Mouse (Mus musculus): ENCODE results near the gene Metrn. TPM values are rescaled to one million over a fixed set of nuclear protein-coding genes. Genes with fewer than 3 reads are reported as not detected.
A peak's percentile ranks its signal among the peaks of the same experiment; 100 is the strongest.

Metrn gene
- total RNA-seq, 1 experiment, result 46.1 TPM

GRCm38 (mm10) chr17:25835816-25836215 is 38.9 kb upstream of the Metrn start:
- in situ Hi-C loops (cut with MboI; ENCODE audit: low sequenced_read_pairs in 2 of 2, unreplicated experiment in 2 of 2), result no loop called here
- H3K9ac ChIP-seq (ENCODE audit: insufficient read depth, low read depth, low read length, poor library complexity, severe bottlenecking), result no peak overlapping the region
- no peak overlapping the region for H3K27ac ChIP-seq (ENCODE audit: insufficient read depth, low read depth, low read length, poor library complexity, severe bottlenecking)
- H3K9me3 ChIP-seq (ENCODE audit: control insufficient read depth, insufficient read depth, low read depth, low read length), result no peaks in the 10 kb centered on the region
- H3K4me3 ChIP-seq (ENCODE audit: insufficient read depth in 1 of 2, low read depth in 1 of 2, low read length in 2 of 2, poor library complexity in 1 of 2, severe bottlenecking in 1 of 2), result no peak overlapping the region
- TF ChIP-seq HCFC1 (IDR thresholded peaks at IDR 0.05; ENCODE audit: borderline replicate concordance, insufficient read depth, low read length) (no peak), MAFK (IDR thresholded peaks at IDR 0.05; ENCODE audit: insufficient read depth, low read depth, low read length) (no peak), CHD2 (IDR thresholded peaks at IDR 0.05; ENCODE audit: low read depth, low read length) (no peak), ZNF384 (IDR thresholded peaks at IDR 0.05; ENCODE audit: low read depth, low read length) (no peak), ZC3H11A (IDR thresholded peaks at IDR 0.05; ENCODE audit: borderline replicate concordance, low read depth, low read length) (no peak)
- H3K4me1 ChIP-seq (ENCODE audit: control insufficient read depth in 2 of 2, insufficient read depth in 2 of 2, low read length in 2 of 2, poor library complexity in 1 of 2), result peaks cover 2 to 26% of the 10 kb centered on the region in 2 experiments; a peak in 1 of 4 replicates
- DNase-seq (ENCODE audit: low read depth, low spot score), result no peak
- H3K36me3 ChIP-seq (ENCODE audit: control insufficient read depth, insufficient read depth, low read length, poor library complexity, severe bottlenecking), result peaks cover 51% of the 10 kb centered on the region

DNA sequence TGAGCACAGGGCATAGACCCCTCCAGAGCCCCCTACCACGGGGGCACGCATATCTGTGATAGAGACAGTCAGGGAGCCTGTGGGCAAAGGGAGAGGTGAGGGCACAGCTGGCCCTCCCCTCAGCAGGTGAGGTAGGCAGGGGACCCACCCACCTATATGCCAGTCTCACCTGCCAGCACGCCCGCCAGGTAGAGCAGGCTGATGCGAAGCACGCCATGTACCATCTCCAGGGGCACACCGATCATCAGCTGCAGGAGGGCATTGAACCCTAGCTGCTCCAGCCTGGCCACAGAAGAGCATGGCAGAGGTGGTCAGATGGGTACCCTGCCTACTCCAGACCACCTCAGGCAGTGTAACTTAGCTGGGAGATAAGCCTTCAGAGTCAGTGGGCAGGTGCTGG is 38.4 kb upstream of the Metrn start:
- TF ChIP-seq CHD2 (IDR thresholded peaks at IDR 0.05; ENCODE audit: low read depth, low read length), result no peak
- TF ChIP-seq ZNF384 (IDR thresholded peaks at IDR 0.05; ENCODE audit: low read depth, low read length), result no peak
- TF ChIP-seq ZC3H11A (IDR thresholded peaks at IDR 0.05; ENCODE audit: borderline replicate concordance, low read depth, low read length), result no peak
- H3K4me1 ChIP-seq (ENCODE audit: control insufficient read depth in 2 of 2, insufficient read depth in 2 of 2, low read length in 2 of 2, poor library complexity in 1 of 2), result peaks cover 2 to 26% of the 10 kb centered on the region in 2 experiments; a peak in 1 of 4 replicates
- no peak overlapping the region for H3K9ac ChIP-seq (ENCODE audit: insufficient read depth, low read depth, low read length, poor library complexity, severe bottlenecking)
- H3K36me3 ChIP-seq (ENCODE audit: control insufficient read depth, insufficient read depth, low read length, poor library complexity, severe bottlenecking), result peaks cover 51% of the 10 kb centered on the region
- no peak overlapping the region for H3K27ac ChIP-seq (ENCODE audit: insufficient read depth, low read depth, low read length, poor library complexity, severe bottlenecking)
- in situ Hi-C loops (cut with MboI; ENCODE audit: low sequenced_read_pairs in 2 of 2, unreplicated experiment in 2 of 2), result no loop called here
- no peaks in the 10 kb centered on the region for H3K9me3 ChIP-seq (ENCODE audit: control insufficient read depth, insufficient read depth, low read depth, low read length)
- H3K4me3 ChIP-seq (ENCODE audit: insufficient read depth in 1 of 2, low read depth in 1 of 2, low read length in 2 of 2, poor library complexity in 1 of 2, severe bottlenecking in 1 of 2), result no peak overlapping the region
- no peak for DNase-seq (ENCODE audit: low read depth, low spot score)

DNA sequence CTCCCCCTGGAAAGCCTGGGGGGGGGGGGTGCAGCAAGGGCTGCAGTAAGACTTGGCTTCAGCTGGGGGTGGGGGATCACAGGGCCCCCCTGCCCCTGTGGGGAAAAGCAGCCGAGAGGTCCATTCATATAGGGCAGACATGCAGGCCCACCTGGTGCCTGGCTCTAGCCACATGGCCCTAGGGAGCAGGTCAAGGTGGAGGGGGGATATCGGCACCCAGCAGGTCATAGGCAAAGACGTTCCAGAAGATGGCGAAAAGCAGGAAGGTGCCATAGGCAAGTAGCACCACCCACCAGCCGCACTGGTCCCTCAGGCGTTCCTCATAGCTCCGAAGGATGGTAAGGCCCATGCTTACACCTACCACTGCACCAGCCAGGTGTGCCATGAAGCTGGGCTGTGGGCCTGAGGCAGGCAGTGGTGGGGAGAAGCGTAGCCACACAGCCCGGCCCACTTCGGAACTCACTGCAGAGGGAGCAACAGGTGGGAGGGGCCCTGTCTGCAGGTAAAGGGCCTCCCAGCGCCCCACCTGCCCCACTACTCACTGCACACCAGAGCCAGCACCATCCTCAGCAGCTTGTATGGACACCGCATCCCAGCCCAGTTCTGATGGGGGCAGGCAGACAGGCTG is 37.8 kb upstream of the Metrn start:
- TF ChIP-seq CHD2 (IDR thresholded peaks at IDR 0.05; ENCODE audit: low read depth, low read length) (no peak), HCFC1 (IDR thresholded peaks at IDR 0.05; ENCODE audit: borderline replicate concordance, insufficient read depth, low read length) (no peak), MAFK (IDR thresholded peaks at IDR 0.05; ENCODE audit: insufficient read depth, low read depth, low read length) (no peak), ZC3H11A (IDR thresholded peaks at IDR 0.05; ENCODE audit: borderline replicate concordance, low read depth, low read length) (no peak), ZNF384 (IDR thresholded peaks at IDR 0.05; ENCODE audit: low read depth, low read length) (no peak)
- H3K36me3 ChIP-seq (ENCODE audit: control insufficient read depth, insufficient read depth, low read length, poor library complexity, severe bottlenecking), result peaks cover 50% of the 10 kb centered on the region
- no peak overlapping the region for H3K27ac ChIP-seq (ENCODE audit: insufficient read depth, low read depth, low read length, poor library complexity, severe bottlenecking)

DNA sequence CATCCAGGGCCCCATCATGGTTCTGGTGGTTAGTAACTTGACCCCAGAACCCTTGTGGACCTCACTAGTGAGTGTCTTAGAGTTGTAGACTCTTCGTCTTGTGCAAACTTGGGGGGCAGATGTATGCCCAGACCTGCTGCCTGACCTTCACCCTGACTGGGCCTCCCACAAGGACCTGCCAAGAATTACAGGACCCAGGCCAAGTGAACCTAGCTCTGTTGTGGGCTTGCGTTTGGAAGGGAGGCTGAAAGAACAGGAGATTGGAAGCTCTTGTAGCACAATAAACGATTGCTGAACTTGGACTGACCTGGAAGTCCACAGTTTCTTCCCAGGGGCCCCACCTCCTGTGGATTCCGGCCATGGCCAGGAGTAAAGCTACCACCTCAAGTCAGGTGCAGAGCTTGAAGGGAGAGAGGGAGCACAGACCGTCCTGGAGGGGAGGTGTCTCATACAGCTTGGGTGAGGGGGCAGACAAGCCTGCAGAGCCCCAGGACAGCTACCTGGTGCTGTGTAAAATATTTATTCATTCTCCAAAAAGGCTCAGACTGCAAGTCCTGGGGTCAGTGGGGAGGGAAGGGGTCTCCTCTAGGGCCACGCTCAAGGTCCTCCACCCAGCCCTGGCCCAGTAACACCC is 37.1 kb upstream of the Metrn start:
- in situ Hi-C loops (cut with MboI; ENCODE audit: low sequenced_read_pairs in 2 of 2, unreplicated experiment in 2 of 2), result no loop called here
- Histone ChIP-seq H3K4me1 (ENCODE audit: control insufficient read depth in 2 of 2, insufficient read depth in 2 of 2, low read length in 2 of 2, poor library complexity in 1 of 2) (peaks cover 2 to 26% of the 10 kb centered on the region in 2 experiments; a peak in 1 of 4 replicates), H3K27ac (ENCODE audit: insufficient read depth, low read depth, low read length, poor library complexity, severe bottlenecking) (no peak overlapping the region), H3K36me3 (ENCODE audit: control insufficient read depth, insufficient read depth, low read length, poor library complexity, severe bottlenecking) (peaks cover 46% of the 10 kb centered on the region), H3K9me3 (ENCODE audit: control insufficient read depth, insufficient read depth, low read depth, low read length) (no peaks in the 10 kb centered on the region), H3K9ac (ENCODE audit: insufficient read depth, low read depth, low read length, poor library complexity, severe bottlenecking) (peak overlapping the region; percentile 91), H3K4me3 (ENCODE audit: insufficient read depth in 1 of 2, low read depth in 1 of 2, low read length in 2 of 2, poor library complexity in 1 of 2, severe bottlenecking in 1 of 2) (peak overlapping the region; percentile 83 to 97)
- no peak for DNase-seq (ENCODE audit: low read depth, low spot score)
- TF ChIP-seq ZC3H11A (IDR thresholded peaks at IDR 0.05; ENCODE audit: borderline replicate concordance, low read depth, low read length) (no peak), CHD2 (IDR thresholded peaks at IDR 0.05; ENCODE audit: low read depth, low read length) (no peak), MAFK (IDR thresholded peaks at IDR 0.05; ENCODE audit: insufficient read depth, low read depth, low read length) (no peak), HCFC1 (IDR thresholded peaks at IDR 0.05; ENCODE audit: borderline replicate concordance, insufficient read depth, low read length) (no peak), ZNF384 (IDR thresholded peaks at IDR 0.05; ENCODE audit: low read depth, low read length) (no peak)

More for the DNA sequence above, 37.8 kb upstream of the Metrn start:
- Histone ChIP-seq H3K4me3 (ENCODE audit: insufficient read depth in 1 of 2, low read depth in 1 of 2, low read length in 2 of 2, poor library complexity in 1 of 2, severe bottlenecking in 1 of 2) (no peak overlapping the region), H3K9ac (ENCODE audit: insufficient read depth, low read depth, low read length, poor library complexity, severe bottlenecking) (no peak overlapping the region), H3K4me1 (ENCODE audit: control insufficient read depth in 2 of 2, insufficient read depth in 2 of 2, low read length in 2 of 2, poor library complexity in 1 of 2) (peaks cover 2 to 26% of the 10 kb centered on the region in 2 experiments; a peak in 1 of 4 replicates), H3K9me3 (ENCODE audit: control insufficient read depth, insufficient read depth, low read depth, low read length) (no peaks in the 10 kb centered on the region)
- in situ Hi-C loops (cut with MboI; ENCODE audit: low sequenced_read_pairs in 2 of 2, unreplicated experiment in 2 of 2), result no loop called here
- no peak for DNase-seq (ENCODE audit: low read depth, low spot score)

Measured in ES-E14 (cell line).